Mouse (Mus musculus) E14TG2a.4 (cell line): ENCODE data around the gene Nup133.

Experiments used
- CTCF ChIP-seq: conservative IDR thresholded peaks from 2 replicates; pipeline ENCODE4 v1.5.1; 2014; ENCODE audit warnings: low read length
- NANOG ChIP-seq: IDR thresholded peaks from 2 replicates; pipeline ENCODE4 v1.6.1; 2014; ENCODE audit warnings: borderline replicate concordance, low read length, mixed read lengths
- POU5F1 ChIP-seq: IDR thresholded peaks from 2 replicates; pipeline ENCODE4 v1.6.1; 2014; ENCODE audit warnings: low read length, borderline replicate concordance

GRCm38 (mm10) chr8:123884721-123885565 lies 64.1 kb downstream of the Nup133 start:
- TF ChIP-seq CTCF: no peak
- no peak for TF ChIP-seq POU5F1
- no peak for TF ChIP-seq NANOG
